Mouse (Mus musculus) liver, embryonic 14.5 days (tissue): ENCODE measurements around the gene Slco2a1. TPM values are rescaled to one million over a fixed set of nuclear protein-coding genes. Genes with fewer than 3 reads are reported as not detected.

Experiments used
- ATAC-seq: fragments of 200-750 bp; cut with Nextera tagmentation; 2 replicates; pipeline ENCODE4 v1.8.0; 2017; ENCODE audit warnings: moderate number of reproducible peaks, mild to moderate bottlenecking, moderate library complexity; ENCODE audit not compliant: insufficient read depth
- DNase-seq, 3 experiments: peaks; one replicate each; pipeline ENCODE4 v3.0.0-alpha.2; 2012 to 2013; ENCODE audit warnings: low read depth in 3 of 3, low spot score in 3 of 3
- H3K27ac ChIP-seq: fragments of 300-500 bp; sonication (generic); 2 replicates; pipeline ENCODE4 v1.5.1; 2014; ENCODE audit warnings: moderate library complexity, mild to moderate bottlenecking, control low read depth, inconsistent platforms
- H3K27me3 ChIP-seq: fragments of 300-500 bp; sonication (generic); 2 replicates; pipeline ENCODE4 v1.6.1; 2014; ENCODE audit warnings: mild to moderate bottlenecking, low read length, moderate library complexity; ENCODE audit not compliant: control insufficient read depth, insufficient read depth
- H3K36me3 ChIP-seq: fragments of 300-500 bp; sonication (generic); replicated peaks from 2 replicates; pipeline ENCODE4 v1.6.1; 2014; ENCODE audit warnings: low read depth; ENCODE audit not compliant: control insufficient read depth, insufficient read depth
- H3K4me1 ChIP-seq, 2 experiments: fragments of 200-500 bp in 1 of 2; fragments of 300-500 bp in 1 of 2; sonication (generic) in 1 of 2; replicated peaks; 2 replicates each; pipeline ENCODE4 v1.6.1; 2012 to 2014; ENCODE audit warnings: antibody characterized with exemption in 1 of 2, inconsistent platforms in 1 of 2, low read length in 1 of 2; ENCODE audit not compliant: control insufficient read depth in 2 of 2, insufficient read depth in 2 of 2
- H3K4me2 ChIP-seq: fragments of 300-500 bp; sonication (generic); 2 replicates; pipeline ENCODE4 v1.6.1; 2014; ENCODE audit warnings: low read depth, mild to moderate bottlenecking, control low read depth, moderate library complexity
- H3K4me3 ChIP-seq, 2 experiments: fragments of 200-500 bp in 1 of 2; fragments of 300-500 bp in 1 of 2; sonication (generic) in 1 of 2; 2 replicates each; pipeline ENCODE4 v1.5.1; 2012 to 2014; ENCODE audit warnings: low read depth in 2 of 2, low read length in 2 of 2, mild to moderate bottlenecking in 2 of 2, control low read depth in 1 of 2, inconsistent platforms in 1 of 2, moderate library complexity in 1 of 2; ENCODE audit not compliant: insufficient read depth in 1 of 2
- H3K9ac ChIP-seq: fragments of 300-500 bp; sonication (generic); replicated peaks from 2 replicates; pipeline ENCODE4 v1.6.1; 2014; ENCODE audit warnings: mild to moderate bottlenecking, control low read depth, moderate library complexity
- H3K9me3 ChIP-seq: fragments of 300-500 bp; sonication (generic); 2 replicates; pipeline ENCODE4 v1.6.1; 2016; ENCODE audit warnings: low read length, mixed read lengths; ENCODE audit not compliant: control insufficient read depth
- CTCF ChIP-seq: IDR thresholded peaks from 2 replicates; pipeline ENCODE4 v1.5.1; 2016; ENCODE audit warnings: antibody characterized with exemption, low read depth, control low read depth
- EP300 ChIP-seq: IDR thresholded peaks from 2 replicates; pipeline ENCODE4 v1.6.1; 2016; ENCODE audit warnings: antibody characterized with exemption, low read depth
- WGBS: fragments of 180-500 bp; shearing (Covaris S2); extraction: QIAGEN DNeasy Blood & Tissue Kit; methylation state at CpG from one replicate; pipeline ENCODE4 v1.1.7; 2014; ENCODE audit not compliant: insufficient replicate concordance; 5-methylcytosine and 5-hydroxymethylcytosine counted together
- polyA plus RNA-seq, 2 experiments: library from polyadenylated mRNA; depleted of rRNA in 1 of 2; stranded (reverse) in 1 of 2; unstranded in 1 of 2; fragments of >200 nt; fragmentation: Nextera tagmentation in 1 of 2; extraction: Ambion mirVana in 1 of 2; gene quantifications; 2 replicates each; pipeline versions ENCODE4 v1.2.1 to v1.2.3; 2012 to 2014

Slco2a1 gene
- 1.7 and 2.2 TPM in 2 replicates for polyA plus RNA-seq (2012; rRNA removed)
- 3.3 and 5.7 TPM in 2 replicates for polyA plus RNA-seq (2014; fragmentation: Nextera tagmentation; extraction: Ambion mirVana)

GRCm38 (mm10) chr9:102988462-102988861 lies at the start of gene Slco2a1:
Gene Slco2a1 (plus strand): TSS chr9:102988712.
- Histone ChIP-seq H3K4me1 (no peaks in the 10 kb centered on the region), H3K4me3 (no peak within 1 kb of the TSS), H3K9ac (no peak within 1 kb of the TSS), H3K36me3 (no peaks in the 10 kb centered on the region), H3K4me2 (no peak within 1 kb of the TSS), H3K27me3 (no peaks in the 10 kb centered on the region), H3K9me3 (no peaks in the 10 kb centered on the region), H3K27ac (no peak within 1 kb of the TSS)
- no peak for TF ChIP-seq CTCF
- no peak for TF ChIP-seq EP300
- WGBS: 61% methylated on average over 8 of the region's 8 CpGs
- ATAC-seq (no peak), DNase-seq (no peak)

- Histone ChIP-seq H3K4me3 (no peak overlapping the region), H3K4me1 (no peaks in the 10 kb centered on the region), H3K27me3 (no peaks in the 10 kb centered on the region), H3K36me3 (no peaks in the 10 kb centered on the region), H3K4me2 (no peak overlapping the region), H3K9me3 (no peaks in the 10 kb centered on the region), H3K27ac (no peak overlapping the region), H3K9ac (no peak overlapping the region)
- TF ChIP-seq CTCF: no peak
- TF ChIP-seq EP300: no peak
- DNase-seq (no peak), ATAC-seq (no peak)
- WGBS: 62% methylated on average over 4 of the region's 4 CpGs
Measured at GRCm38 (mm10) chr9:102942221-102942620, 46.3 kb upstream of the Slco2a1 start.

GRCm38 (mm10) chr9:102944891-102945290 lies 43.6 kb upstream of the Slco2a1 start:
- Histone ChIP-seq H3K4me3 (no peak overlapping the region), H3K27ac (no peak overlapping the region), H3K4me1 (no peaks in the 10 kb centered on the region), H3K9ac (no peak overlapping the region), H3K4me2 (no peak overlapping the region), H3K36me3 (no peaks in the 10 kb centered on the region), H3K9me3 (no peaks in the 10 kb centered on the region), H3K27me3 (no peaks in the 10 kb centered on the region)
- ATAC-seq (no peak), DNase-seq (no peak)
- no peak for TF ChIP-seq CTCF
- TF ChIP-seq EP300: no peak
- WGBS: 74% methylated on average over 9 of the region's 9 CpGs

GRCm38 (mm10) chr9:102946469-102947015 lies 42.0 kb upstream of the Slco2a1 start:
- 54% methylated on average over 12 of the region's 12 CpGs for WGBS
- Histone ChIP-seq H3K4me2 (no peak overlapping the region), H3K9ac (no peak overlapping the region), H3K27ac (no peak overlapping the region), H3K4me1 (no peaks in the 10 kb centered on the region), H3K9me3 (no peaks in the 10 kb centered on the region), H3K4me3 (no peak overlapping the region), H3K36me3 (no peaks in the 10 kb centered on the region), H3K27me3 (no peaks in the 10 kb centered on the region)
- DNase-seq: peak in 2 of 3 experiments; percentile 51 to 54
- no peak for TF ChIP-seq CTCF
- TF ChIP-seq EP300: no peak
- ATAC-seq: no peak

- no peaks in the 10 kb centered on the region for H3K36me3 ChIP-seq
- no peaks in the 10 kb centered on the region for H3K27me3 ChIP-seq
- WGBS: 57% methylated on average over 5 of the region's 5 CpGs
- H3K9ac ChIP-seq: no peak overlapping the region
- H3K9me3 ChIP-seq: no peaks in the 10 kb centered on the region
- DNase-seq (no peak), ATAC-seq (no peak)
- no peak overlapping the region for H3K27ac ChIP-seq
- H3K4me2 ChIP-seq: no peak overlapping the region
- no peaks in the 10 kb centered on the region for H3K4me1 ChIP-seq
- H3K4me3 ChIP-seq: no peak overlapping the region
- TF ChIP-seq EP300 (no peak), CTCF (no peak)
Measured at GRCm38 (mm10) chr9:102948706-102949105, 39.8 kb upstream of the Slco2a1 start.
